Mouse (Mus musculus) mature B cell (primary cell): Measurements from ENCODE around the gene Rnf115.

Source experiments
- in situ Hi-C: fragments of 300-500 bp; cut with MboI; formaldehyde crosslinking; loops from 2 replicates; pipeline ENCODE4 v1.14.3; 2019

The Rnf115 gene

GRCm38 (mm10) chr3:96777120-96777519, 49.7 kb downstream of the Rnf115 start:
- in situ Hi-C loops = no loop called here

GRCm38 (mm10) chr3:96782236-96782635, 54.8 kb downstream of the Rnf115 start:
- in situ Hi-C loops = no loop called here

DNA sequence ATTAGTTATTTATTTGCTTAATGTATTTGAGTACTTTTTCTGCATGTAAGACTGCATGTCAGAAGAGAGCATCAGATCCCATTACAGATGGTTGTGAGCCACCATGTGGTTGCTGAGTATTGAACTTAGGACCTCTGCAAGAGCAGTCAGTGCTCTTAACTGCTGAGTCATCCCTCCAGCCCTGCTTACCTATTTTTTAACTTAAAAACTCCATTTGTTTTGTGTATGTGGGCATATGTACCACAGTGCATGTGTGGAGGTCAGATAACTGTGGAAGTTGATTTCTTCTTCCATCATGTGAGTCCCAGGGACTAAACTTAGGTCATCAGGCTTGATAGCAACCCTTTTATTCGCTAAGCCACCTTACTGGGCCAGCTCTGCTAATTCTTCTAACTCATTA, 60.3 kb downstream of the Rnf115 start:
- in situ Hi-C loops = no loop called here

GRCm38 (mm10) chr3:96788506-96788905, 61.0 kb downstream of the Rnf115 start:
- in situ Hi-C loops = no loop called here

DNA sequence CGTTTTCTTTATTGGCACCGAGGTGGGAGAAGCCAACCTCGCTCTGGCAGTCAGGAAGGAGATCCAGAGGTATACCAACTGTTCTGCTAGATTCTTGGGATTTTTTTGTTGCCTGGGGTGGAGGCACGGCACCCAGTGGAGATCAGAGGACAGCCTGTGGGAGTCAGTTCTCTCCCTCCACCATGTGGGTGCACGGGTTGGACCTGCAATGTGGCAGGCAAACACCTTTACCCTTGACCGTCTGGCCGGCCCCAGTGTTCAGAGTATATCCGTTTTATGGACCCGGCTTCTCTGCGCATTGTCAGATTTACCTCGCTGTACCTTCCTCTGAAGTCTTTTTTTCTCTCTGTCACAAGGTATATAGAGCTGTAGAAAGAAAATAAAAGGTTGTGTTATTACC, 72.8 kb downstream of the Rnf115 start:
- in situ Hi-C loops = no loop called here

GRCm38 (mm10) chr3:96802214-96802613, 74.8 kb downstream of the Rnf115 start:
- in situ Hi-C loops = no loop called here

- in situ Hi-C loops = no loop called here
Observed at GRCm38 (mm10) chr3:96808136-96808535, 80.7 kb downstream of the Rnf115 start.

DNA sequence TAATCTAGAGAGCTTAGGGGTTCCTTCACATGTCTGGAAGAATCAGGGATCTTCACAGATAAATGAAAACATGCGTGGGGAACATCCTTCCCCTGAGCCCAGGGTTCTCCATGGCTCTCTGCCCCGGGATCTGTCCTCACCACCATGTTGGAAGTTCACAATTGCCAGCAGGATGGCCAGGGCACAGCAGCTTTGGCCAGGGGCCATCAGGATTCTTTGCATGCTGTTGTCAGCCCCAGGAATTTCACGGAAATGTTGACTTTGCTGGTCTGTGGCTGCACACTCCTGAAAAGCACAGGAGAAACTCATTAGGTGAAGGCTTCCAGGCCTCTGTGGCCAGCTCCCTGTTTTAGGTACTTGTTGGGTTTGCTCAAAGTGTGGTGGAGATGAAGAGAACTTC, 81.2 kb downstream of the Rnf115 start:
- in situ Hi-C loops = no loop called here

GRCm38 (mm10) chr3:96811232-96811631, 83.8 kb downstream of the Rnf115 start:
- in situ Hi-C loops = no loop called here

GRCm38 (mm10) chr3:96812395-96813091, 85.1 kb downstream of the Rnf115 start:
- in situ Hi-C loops = no loop called here

- in situ Hi-C loops = no loop called here
Observed at GRCm38 (mm10) chr3:96813106-96813505, 85.6 kb downstream of the Rnf115 start.

- in situ Hi-C loops = no loop called here
Observed at GRCm38 (mm10) chr3:96813591-96814244, 86.3 kb downstream of the Rnf115 start.

- in situ Hi-C loops = no loop called here
Observed at GRCm38 (mm10) chr3:96814342-96814741, 86.9 kb downstream of the Rnf115 start.

DNA sequence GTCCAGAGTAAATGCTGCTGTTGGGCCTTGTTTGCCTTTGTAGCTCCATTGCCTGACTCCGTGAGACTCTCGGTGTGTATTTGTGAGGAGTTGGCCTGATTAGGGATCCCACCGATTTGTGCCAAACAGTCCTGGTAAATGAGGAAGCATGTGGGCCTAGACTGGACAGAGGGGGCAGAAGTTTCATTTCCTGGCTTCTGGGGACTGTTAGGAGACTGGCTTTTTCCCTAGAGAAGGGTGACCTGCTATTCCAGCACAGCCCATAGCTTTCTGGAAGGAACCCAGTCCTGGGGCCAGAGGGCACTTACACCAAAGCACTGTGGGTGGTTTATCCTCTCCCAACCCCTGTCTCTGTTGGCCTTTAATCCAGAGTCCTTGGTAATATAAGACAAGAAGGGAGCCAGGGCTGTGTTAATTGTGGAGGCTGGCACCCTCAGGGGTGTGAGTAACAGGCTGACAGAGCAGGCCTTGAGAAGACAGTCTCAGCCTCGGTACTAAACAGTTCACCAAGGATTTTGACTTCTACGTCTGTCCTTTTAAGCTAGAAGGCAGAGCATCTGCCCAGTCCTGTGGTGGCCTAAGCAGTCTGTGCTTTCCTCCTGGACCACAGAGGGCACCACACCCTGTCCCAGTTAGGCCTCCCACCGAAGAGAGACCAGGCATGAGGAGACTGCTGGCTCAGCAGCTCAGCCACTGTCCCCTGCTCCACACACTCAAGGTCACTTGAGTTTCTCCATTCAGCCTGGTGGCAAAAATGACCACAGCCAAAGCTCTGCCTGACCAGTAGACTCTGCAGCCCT, 92.9 kb downstream of the Rnf115 start:
- in situ Hi-C loops = no loop called here

GRCm38 (mm10) chr3:96821581-96821980, 94.1 kb downstream of the Rnf115 start:
- in situ Hi-C loops = no loop called here

DNA sequence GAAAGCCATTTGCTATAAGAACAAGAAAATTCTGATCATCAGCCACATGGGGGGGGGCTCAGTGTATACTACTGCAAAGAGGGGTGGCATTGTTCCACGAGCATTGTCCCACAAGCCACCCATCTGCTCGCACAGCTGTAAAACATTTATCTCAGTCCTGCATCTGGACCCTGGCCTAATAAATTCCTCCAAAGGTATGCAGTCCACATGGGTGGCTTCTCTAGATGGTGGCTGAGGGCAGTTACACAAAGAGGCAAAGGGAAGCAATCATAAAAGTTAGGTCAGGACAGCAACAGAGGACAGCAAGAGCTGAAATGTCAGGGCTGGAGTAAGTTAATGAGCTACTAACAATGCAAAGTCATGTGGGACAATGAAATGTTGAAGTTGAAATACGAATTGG, 96.2 kb downstream of the Rnf115 start:
- in situ Hi-C loops = no loop called here

DNA sequence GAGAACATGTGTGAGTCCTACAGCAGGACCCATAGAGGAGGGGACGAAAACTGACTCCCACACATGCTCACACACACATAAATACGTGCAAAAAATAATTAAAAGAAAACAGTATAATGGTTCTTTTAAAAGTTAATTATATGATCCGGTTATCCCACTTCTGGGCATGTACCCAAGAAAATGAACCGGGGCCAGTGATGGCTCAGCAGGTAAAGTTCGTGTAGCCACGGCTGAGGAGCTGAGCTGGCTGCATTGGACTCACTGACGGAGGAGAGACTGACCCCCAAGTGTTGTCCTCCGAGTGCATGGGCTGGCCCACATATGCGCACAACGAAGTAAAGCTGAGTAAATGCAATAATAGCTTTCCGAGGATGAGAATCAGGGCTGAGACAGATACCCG, 97.2 kb downstream of the Rnf115 start:
- in situ Hi-C loops = no loop called here

DNA sequence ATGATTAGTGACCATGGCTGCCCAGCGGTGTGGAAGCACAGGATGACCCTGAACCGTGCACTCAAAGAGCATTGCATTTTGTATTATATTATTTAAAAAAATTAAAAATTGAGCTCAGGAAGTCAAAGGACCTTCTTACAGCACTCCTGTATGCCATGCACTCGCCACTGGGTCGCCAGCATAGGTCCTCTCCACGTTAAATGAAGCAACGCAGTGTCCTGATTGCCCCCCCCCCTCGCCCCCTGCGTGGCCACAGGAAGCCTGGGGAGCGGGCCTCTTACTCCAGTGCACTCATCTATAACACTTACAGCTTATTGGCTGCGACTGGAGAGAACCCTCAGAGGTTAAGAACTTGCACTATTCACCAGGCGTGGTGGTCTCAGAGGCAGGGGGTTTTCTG, 97.8 kb downstream of the Rnf115 start:
- in situ Hi-C loops = no loop called here

- in situ Hi-C loops = no loop called here
Observed at GRCm38 (mm10) chr3:96828308-96828864, 100.9 kb downstream of the Rnf115 start.

GRCm38 (mm10) chr3:96828984-96829383, 101.5 kb downstream of the Rnf115 start, which contains the start of the genes Pdzk1 and Cd160:
TSS of gene Pdzk1 (plus strand) at chr3:96829284.
TSS of gene Cd160 (minus strand) at chr3:96829351.
- in situ Hi-C loops = no loop called here

GRCm38 (mm10) chr3:96829856-96830255, 102.4 kb downstream of the Rnf115 start:
- in situ Hi-C loops = no loop called here

GRCm38 (mm10) chr3:96832930-96833329, 105.5 kb downstream of the Rnf115 start:
- in situ Hi-C loops = no loop called here
